Mouse (Mus musculus) adrenal gland, postnatal 10 days (tissue): ENCODE measurements around the gene Slc36a2. TPM values are rescaled to one million over a fixed set of nuclear protein-coding genes. Genes with fewer than 3 reads are reported as not detected.

Source experiments
- DNase-seq: peaks from one replicate; pipeline ENCODE4 v3.0.0; 2021; ENCODE audit warnings: mixed read lengths
- long read RNA-seq, 2 experiments: library from polyadenylated mRNA; stranded (forward); transcript quantifications; one replicate each; pipeline ENCODE4 v2.0.0; 2021
- total RNA-seq, 2 experiments: library from RNA; stranded (reverse); gene quantifications; 2 replicates each; pipeline ENCODE4 v1.2.3; 2021

The Slc36a2 gene
- total RNA-seq: 100 to 1,000 TPM; 213 to 290 TPM
- long read RNA-seq, experiment 1, transcript Slc36a2-202 (7 exons, 1,772 nt): minor isoform, 15 of 256 reads
- long read RNA-seq, experiment 1, transcript Slc36a2-201 (10 exons, 2,429 nt): major isoform, 121 of 256 reads
- long read RNA-seq, experiment 1, partial matches to known transcripts: 67 of 256 reads
- long read RNA-seq, experiment 1, other reads (novel, unspliced or antisense): 53 of 256 reads
- long read RNA-seq, experiment 2, transcript Slc36a2-202 (7 exons, 1,772 nt): minor isoform, 11 of 238 reads
- long read RNA-seq, experiment 2, transcript Slc36a2-201 (10 exons, 2,429 nt): major isoform, 161 of 238 reads
- long read RNA-seq, experiment 2, partial matches to known transcripts: 33 of 238 reads
- long read RNA-seq, experiment 2, other reads (novel, unspliced or antisense): 33 of 238 reads

- DNase-seq: peak; percentile 71
Observed at GRCm38 (mm10) chr11:55184733-55185291, at the start of gene Slc36a2. Gene Slc36a2 (minus strand): TSS chr11:55185077.

GRCm38 (mm10) chr11:55234288-55234687 lies 49.4 kb upstream of the Slc36a2 start:
- no peak for DNase-seq

GRCm38 (mm10) chr11:55231034-55231433 lies 46.2 kb upstream of the Slc36a2 start:
- DNase-seq: no peak

GRCm38 (mm10) chr11:55221306-55221705 lies 36.4 kb upstream of the Slc36a2 start:
- DNase-seq: no peak

- no peak for DNase-seq
Observed at GRCm38 (mm10) chr11:55218473-55218872, 33.6 kb upstream of the Slc36a2 start.

- DNase-seq: no peak
Observed at GRCm38 (mm10) chr11:55217880-55218279, 33.0 kb upstream of the Slc36a2 start.

GRCm38 (mm10) chr11:55217418-55217817 lies 32.5 kb upstream of the Slc36a2 start:
- no peak for DNase-seq

- DNase-seq: no peak
Observed at GRCm38 (mm10) chr11:55216830-55217229, 32.0 kb upstream of the Slc36a2 start.

GRCm38 (mm10) chr11:55216061-55216460 lies 31.2 kb upstream of the Slc36a2 start:
- DNase-seq: no peak

GRCm38 (mm10) chr11:55214978-55215377 lies 30.1 kb upstream of the Slc36a2 start:
- no peak for DNase-seq

- peak; percentile 48 for DNase-seq
Observed at GRCm38 (mm10) chr11:55214161-55214560, 29.3 kb upstream of the Slc36a2 start.

- no peak for DNase-seq
Observed at GRCm38 (mm10) chr11:55213518-55213917, 28.6 kb upstream of the Slc36a2 start.

- no peak for DNase-seq
Observed at GRCm38 (mm10) chr11:55209626-55210353, 24.9 kb upstream of the Slc36a2 start.

GRCm38 (mm10) chr11:55209032-55209431 lies 24.2 kb upstream of the Slc36a2 start:
- DNase-seq: no peak

GRCm38 (mm10) chr11:55208001-55208690 lies 23.3 kb upstream of the Slc36a2 start:
- no peak for DNase-seq

- DNase-seq: no peak
Observed at GRCm38 (mm10) chr11:55204602-55205001, 19.7 kb upstream of the Slc36a2 start.

GRCm38 (mm10) chr11:55204159-55204596 lies 19.3 kb upstream of the Slc36a2 start, which contains the start of gene Slc36a1:
Gene Slc36a1 (plus strand): TSS chr11:55204350.
- peak; percentile 99 for DNase-seq

- no peak for DNase-seq
Observed at GRCm38 (mm10) chr11:55197740-55198510, 13.0 kb upstream of the Slc36a2 start.

- DNase-seq: no peak
Observed at GRCm38 (mm10) chr11:55197086-55197485, 12.2 kb upstream of the Slc36a2 start.

GRCm38 (mm10) chr11:55190216-55190615 lies 5.3 kb upstream of the Slc36a2 start:
- DNase-seq: no peak

- DNase-seq: no peak
Observed at GRCm38 (mm10) chr11:55187777-55188176, 2.9 kb upstream of the Slc36a2 start.

GRCm38 (mm10) chr11:55187292-55187691 lies 2.4 kb upstream of the Slc36a2 start:
- DNase-seq: no peak
